In the genomic region with DNA sequence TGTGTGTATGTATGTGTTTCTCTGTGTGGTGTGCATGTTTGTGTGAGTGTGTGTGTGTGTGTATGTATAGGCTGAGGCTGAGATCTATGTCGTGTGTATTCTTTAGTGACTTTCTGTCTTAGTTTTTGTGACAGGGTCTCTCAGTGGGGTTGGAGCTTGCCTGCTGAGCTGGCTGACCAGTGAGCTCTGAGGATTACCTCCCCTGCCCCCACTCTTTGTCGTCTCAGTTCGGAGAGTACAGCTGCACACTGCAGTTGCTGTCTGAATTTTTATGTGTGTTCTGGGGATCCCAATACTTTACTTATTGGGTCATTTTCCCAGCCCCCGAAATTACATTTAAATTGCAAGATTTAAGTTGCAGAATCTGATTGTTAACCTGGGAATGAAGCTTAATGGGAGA, we compare ENCODE assay signal across 29 mouse cellular contexts.
"Had no signal": no experiment of that assay in that cellular context is flagged by ENCODE, and none has a peak within 500 bp of the region (broad histone marks: within the 10 kb centered on the region; RNA-seq: fewer than 3 reads in every experiment).

No protein-coding gene starts in this region.

- H3K27ac ChIP-seq: left cerebral cortex, adult 2 months; limb, embryonic 10.5 days; limb, embryonic 12.5 days; limb, embryonic 13.5 days; limb, embryonic 15.5 days; liver, embryonic 12.5 days; liver, embryonic 13.5 days; liver, embryonic 14.5 days; liver, embryonic 15.5 days; lung, embryonic 15.5 days; macrophage; midbrain, embryonic 13.5 days; midbrain, embryonic 15.5 days; neural tube, embryonic 12.5 days; neural tube, embryonic 13.5 days had no signal

- H3K4me3 ChIP-seq: left cerebral cortex, adult 2 months; limb, embryonic 10.5 days; limb, embryonic 12.5 days; limb, embryonic 13.5 days; limb, embryonic 15.5 days; liver, embryonic 12.5 days; liver, embryonic 13.5 days; liver, embryonic 15.5 days; lung, embryonic 15.5 days; megakaryocyte, embryonic 14.5 days; midbrain, embryonic 13.5 days; midbrain, embryonic 15.5 days; myocyte; neural tube, embryonic 12.5 days; neural tube, embryonic 13.5 days had no signal

- H3K4me1 ChIP-seq: limb, embryonic 13.5 days; limb, embryonic 15.5 days; lung, embryonic 15.5 days; neural tube, embryonic 12.5 days; neural tube, embryonic 13.5 days had no signal

- H3K36me3 ChIP-seq: limb, embryonic 10.5 days; limb, embryonic 12.5 days; limb, embryonic 13.5 days; limb, embryonic 15.5 days; liver, embryonic 12.5 days; liver, embryonic 13.5 days; liver, embryonic 15.5 days; lung, embryonic 15.5 days; midbrain, embryonic 13.5 days; midbrain, embryonic 15.5 days; neural tube, embryonic 12.5 days; neural tube, embryonic 13.5 days had no signal

- H3K4me2 ChIP-seq: limb, embryonic 12.5 days; limb, embryonic 13.5 days; limb, embryonic 15.5 days; liver, embryonic 11.5 days; liver, embryonic 12.5 days; liver, embryonic 13.5 days; liver, embryonic 15.5 days; lung, embryonic 14.5 days; lung, embryonic 15.5 days; midbrain, embryonic 13.5 days; midbrain, embryonic 15.5 days; neural tube, embryonic 12.5 days; neural tube, embryonic 13.5 days had no signal

- H3K27me3 ChIP-seq: limb, embryonic 12.5 days; limb, embryonic 13.5 days; limb, embryonic 15.5 days; liver, embryonic 12.5 days; liver, embryonic 13.5 days; liver, embryonic 15.5 days; lung, embryonic 15.5 days; midbrain, embryonic 13.5 days; midbrain, embryonic 15.5 days; neural tube, embryonic 12.5 days; neural tube, embryonic 13.5 days had no signal

- H3K9ac ChIP-seq: limb, embryonic 12.5 days; limb, embryonic 13.5 days; limb, embryonic 15.5 days; liver, embryonic 12.5 days; liver, embryonic 13.5 days; liver, embryonic 14.5 days; liver, embryonic 15.5 days; liver, postnatal 0 days; lung, embryonic 14.5 days; lung, embryonic 15.5 days; midbrain, embryonic 13.5 days; midbrain, embryonic 15.5 days; neural tube, embryonic 12.5 days; neural tube, embryonic 13.5 days had no signal

- DNase-seq: left cerebral cortex, postnatal 4 days; liver; liver, embryonic 13.5 days; liver, postnatal 0 days; lung, adult 18-20 months; lung, adult 2 months; lung, embryonic 14.5 days; lung, postnatal 10 days; lung, postnatal 14 days; lung, postnatal 36 days; lung, postnatal 4 days had no signal

- ATAC-seq: liver, embryonic 12.5 days; liver, postnatal 0 days; lung, postnatal 0 days; midbrain, embryonic 13.5 days; midbrain, embryonic 15.5 days had no signal

- H3K9me3 ChIP-seq: limb, embryonic 10.5 days; limb, embryonic 12.5 days; limb, embryonic 13.5 days; limb, embryonic 15.5 days; liver, embryonic 12.5 days; liver, embryonic 13.5 days; liver, embryonic 15.5 days; lung, embryonic 15.5 days; megakaryocyte, embryonic 14.5 days; midbrain, embryonic 13.5 days; midbrain, embryonic 15.5 days; neural tube, embryonic 12.5 days; neural tube, embryonic 13.5 days had no signal
